Mouse (Mus musculus) liver, embryonic 14.5 days (tissue): ENCODE results near the gene Slc13a5.

ENCODE experiments used
- CTCF ChIP-seq: IDR thresholded peaks from 2 replicates; pipeline ENCODE4 v1.5.1; 2016; ENCODE audit warnings: antibody characterized with exemption, low read depth, control low read depth
- EP300 ChIP-seq: IDR thresholded peaks from 2 replicates; pipeline ENCODE4 v1.6.1; 2016; ENCODE audit warnings: antibody characterized with exemption, low read depth

DNA sequence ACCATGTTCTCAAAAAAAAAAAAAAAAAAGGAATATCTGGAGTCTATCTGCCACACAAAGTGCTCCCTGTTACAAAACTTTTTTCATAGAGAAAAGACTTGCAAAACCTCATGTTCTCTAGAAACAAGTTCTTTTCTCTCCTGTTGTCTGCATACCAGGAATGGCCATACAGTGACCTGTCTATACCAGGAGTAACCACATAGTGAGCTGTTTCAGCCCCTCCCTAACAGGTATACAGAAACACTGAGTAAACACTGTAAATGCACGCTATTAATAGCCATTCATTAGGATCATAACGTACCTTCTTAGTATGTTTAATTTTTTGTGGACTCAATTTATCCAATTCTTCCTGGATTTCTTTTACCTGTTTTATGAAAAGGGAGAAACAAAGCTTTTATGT is 72.8 kb downstream of the Slc13a5 start:
- TF ChIP-seq CTCF: no peak
- no peak for TF ChIP-seq EP300
